Mouse (Mus musculus) ES-Bruce4 (cell line): ENCODE data around the gene Tulp2.

ENCODE experiments used
- CTCF ChIP-seq: IDR thresholded peaks from one replicate; pipeline ENCODE4 v1.8.1; 2011; ENCODE audit warnings: low read depth, low read length
- EP300 ChIP-seq: IDR thresholded peaks from 2 replicates; pipeline ENCODE4 v1.6.1; 2011; ENCODE audit warnings: low read depth, low read length; ENCODE audit not compliant: insufficient read depth
- POLR2A ChIP-seq: IDR thresholded peaks from one replicate; pipeline ENCODE4 v1.8.1; 2011; ENCODE audit warnings: low read length; ENCODE audit not compliant: insufficient read depth

- TF ChIP-seq CTCF (peak; percentile 86), EP300 (0 out of 2 replicates have a peak, but pooled peaks have one; percentile 59), POLR2A (no peak)
Observed at GRCm38 (mm10) chr7:45555787-45556186, 74.1 kb downstream of the Tulp2 start.
